9 mouse cellular contexts compared by ENCODE assay signal in genomic region chr14:17661100-17661521, GRCm38 (mm10). TPM values are rescaled to one million over a fixed set of nuclear protein-coding genes. Genes with fewer than 3 reads are reported as not detected.
DNase-seq lines count a peak whose midpoint lies in the region; ATAC-seq and TF ChIP-seq lines count a peak whose summit lies in the region.
"Had no signal": no experiment of that assay in that cellular context is flagged by ENCODE, and none has a peak within 500 bp of the region (broad histone marks: within the 10 kb centered on the region; RNA-seq: fewer than 3 reads in every experiment).

No protein-coding gene starts in this region.

- peak overlapping the region; percentile 72 for H3K4me3 ChIP-seq in testis, adult 2 months (ENCODE audit: control insufficient read depth, low read depth, low read length)
- H3K4me3 ChIP-seq in heart, embryonic 16.5 days (ENCODE audit: low read length) = peak overlapping the region; percentile 66
- peak overlapping the region; percentile 73 for H3K4me3 ChIP-seq in limb, embryonic 13.5 days
- peak overlapping the region; percentile 75 for H3K4me3 ChIP-seq in neural tube, embryonic 14.5 days (ENCODE audit: low read depth, low read length)

- peak overlapping the region; percentile 32; the same call in 1 of the 2 replicates for H3K27ac ChIP-seq in testis, adult 2 months (ENCODE audit: control insufficient read depth, insufficient read depth, low read depth, low read length)
- no peak overlapping the region for H3K27ac ChIP-seq in heart, embryonic 16.5 days (ENCODE audit: low read length)
- no peak overlapping the region for H3K27ac ChIP-seq in limb, embryonic 13.5 days
- no peak overlapping the region for H3K27ac ChIP-seq in neural tube, embryonic 14.5 days (ENCODE audit: low read depth, low read length)

- under 1% methylated on average over 16 of the region's 16 CpGs for whole genome bisulfite sequencing in heart, embryonic 16.5 days
- 0% methylated on average over 16 of the region's 16 CpGs for WGBS in limb, embryonic 13.5 days
- 0% methylated on average over 16 of the region's 16 CpGs for WGBS in neural tube, embryonic 14.5 days

- H3K4me1 ChIP-seq in testis, adult 2 months (ENCODE audit: control insufficient read depth, insufficient read depth, low read length) = peaks cover 5% of the 10 kb centered on the region; the same call in 1 of the 2 replicates
- H3K4me1 ChIP-seq in heart, embryonic 16.5 days (ENCODE audit: control insufficient read depth, insufficient read depth, low read length) = peaks cover 3% of the 10 kb centered on the region; the same call in 1 of the 2 replicates
- H3K4me1 ChIP-seq in limb, embryonic 13.5 days = peaks cover 16% of the 10 kb centered on the region
- H3K4me1 ChIP-seq in neural tube, embryonic 14.5 days (ENCODE audit: control insufficient read depth, insufficient read depth, low read length) = peaks cover 4% of the 10 kb centered on the region; the same call in 1 of the 2 replicates

- no peak for ATAC-seq in heart, embryonic 16.5 days (replicated peaks; ENCODE audit: extremely low read depth, insufficient read depth, low FRiP score)
- ATAC-seq in limb, embryonic 13.5 days (ENCODE audit: low FRiP score, low read depth) = 0 out of 2 replicates have a peak, but pooled peaks have one; percentile 8
- peak; percentile 32 for ATAC-seq in neural tube, embryonic 14.5 days (ENCODE audit: low read depth)

- peak overlapping the region; percentile 100 for H3K4me2 ChIP-seq in heart, embryonic 16.5 days (ENCODE audit: low read depth, low read length)
- H3K4me2 ChIP-seq in limb, embryonic 13.5 days (replicated peaks) = peak overlapping the region; percentile 99
- peak overlapping the region; percentile 99 for H3K4me2 ChIP-seq in neural tube, embryonic 14.5 days (ENCODE audit: low read depth, low read length)

- H3K9me3 ChIP-seq in heart, embryonic 16.5 days (replicated peaks; ENCODE audit: control insufficient read depth, low read length) = no peaks in the 10 kb centered on the region
- H3K9me3 ChIP-seq in limb, embryonic 13.5 days = no peaks in the 10 kb centered on the region
- no peaks in the 10 kb centered on the region for H3K9me3 ChIP-seq in neural tube, embryonic 14.5 days (ENCODE audit: control insufficient read depth, low read length)

- H3K36me3 ChIP-seq in testis, adult 2 months (ENCODE audit: control insufficient read depth, insufficient read depth, low read length) = no peaks in the 10 kb centered on the region
- H3K36me3 ChIP-seq in heart, embryonic 16.5 days (ENCODE audit: control insufficient read depth, insufficient read depth) = no peaks in the 10 kb centered on the region
- no peaks in the 10 kb centered on the region for H3K36me3 ChIP-seq in limb, embryonic 13.5 days
- no peaks in the 10 kb centered on the region for H3K36me3 ChIP-seq in neural tube, embryonic 14.5 days (ENCODE audit: control insufficient read depth, insufficient read depth, low read length)

- TF ChIP-seq CTCF in testis, adult 2 months (IDR thresholded peaks at IDR 0.05; ENCODE audit: control insufficient read depth, insufficient read depth, insufficient replicate concordance, low read depth, low read length) = no peak

- no peaks in the 10 kb centered on the region for H3K27me3 ChIP-seq in testis, adult 2 months (ENCODE audit: control insufficient read depth, insufficient read depth, low read length)
- peaks cover 10% of the 10 kb centered on the region for H3K27me3 ChIP-seq in heart, embryonic 16.5 days (ENCODE audit: control insufficient read depth, insufficient read depth, low read length)
- peaks cover 39% of the 10 kb centered on the region for H3K27me3 ChIP-seq in limb, embryonic 13.5 days
- peaks cover 10% of the 10 kb centered on the region for H3K27me3 ChIP-seq in neural tube, embryonic 14.5 days (ENCODE audit: control insufficient read depth, insufficient read depth, low read length)

- no peak for TF ChIP-seq POLR2A in testis, adult 2 months (IDR thresholded peaks at IDR 0.05; ENCODE audit: control insufficient read depth, low read depth, low read length)

- peak overlapping the region; percentile 71 for H3K9ac ChIP-seq in heart, embryonic 16.5 days (ENCODE audit: low read length)
- H3K9ac ChIP-seq in limb, embryonic 13.5 days = peak overlapping the region; percentile 69
- H3K9ac ChIP-seq in neural tube, embryonic 14.5 days (replicated peaks; ENCODE audit: low read depth, low read length) = peak overlapping the region; percentile 47

- DNase-seq in gastrocnemius, postnatal 10 days = peak; percentile 11
- DNase-seq in gastrocnemius, adult 8-10 months (ENCODE audit: low spot score in 2 of 2) = no peak
- no peak for DNase-seq in testis, postnatal 14 days (ENCODE audit: low spot score)
- no peak for DNase-seq in adipocyte (ENCODE audit: low spot score)

RNA-seq across cellular contexts. Expression of gene Thrb, which starts 1.1 kb away (rescaled TPM):
- total RNA-seq in gastrocnemius, postnatal 10 days (2021) = 1 to 10 TPM; 5.8 to 5.9 TPM
- total RNA-seq in gastrocnemius, adult 8-10 months (2022) = 10 to 100 TPM; 29.1 to 31.3 (median 30.4) TPM
- polyA plus RNA-seq in testis, adult 2 months (2012; rRNA removed) = 0.89 and 1.3 TPM in 2 replicates
- polyA plus RNA-seq in heart, embryonic 16.5 days (2015; fragmentation: Nextera tagmentation; extraction: Ambion mirVana) = 0.56 and 1.2 TPM in 2 replicates
- polyA plus RNA-seq in limb, embryonic 13.5 days (2015; fragmentation: Nextera tagmentation; extraction: Ambion mirVana) = 1.2 and 1.3 TPM in 2 replicates
- 1.3 and 1.7 TPM in 2 replicates for polyA plus RNA-seq in neural tube, embryonic 14.5 days (2014; fragmentation: Nextera tagmentation; extraction: Ambion mirVana)
- total RNA-seq: MEL had no signal
